Mouse (Mus musculus) heart, embryonic 14.5 days (tissue): ENCODE measurements around the gene Daxx. TPM values are rescaled to one million over a fixed set of nuclear protein-coding genes. Genes with fewer than 3 reads are reported as not detected.
"Not testable (repeated sequence)": the region's sequence is repeated elsewhere in the genome, so short reads cannot be mapped to it uniquely, and the experiment has no call there.

ENCODE experiments used
- ATAC-seq: fragments of 200-750 bp; cut with Nextera tagmentation; 2 replicates; pipeline ENCODE4 v1.8.0; 2017; ENCODE audit warnings: low read depth, moderate TSS enrichment; ENCODE audit not compliant: insufficient number of reproducible peaks, insufficient read depth, low FRiP score
- H3K27ac ChIP-seq, 2 experiments: fragments of 200-500 bp in 1 of 2; fragments of 300-500 bp in 1 of 2; sonication (generic) in 1 of 2; replicated peaks in 1 of 2; 2 replicates each; pipeline ENCODE4 v1.5.1; 2012 to 2014; ENCODE audit warnings: low read depth in 2 of 2, low read length in 2 of 2, control low read depth in 1 of 2, mild to moderate bottlenecking in 1 of 2, mixed read lengths in 1 of 2; ENCODE audit not compliant: control insufficient read depth in 1 of 2, insufficient read depth in 1 of 2
- H3K27me3 ChIP-seq: fragments of 300-500 bp; sonication (generic); 2 replicates; pipeline ENCODE4 v1.6.1; 2014; ENCODE audit warnings: mild to moderate bottlenecking, low read length, control low read depth; ENCODE audit not compliant: control insufficient read depth, insufficient read depth
- H3K36me3 ChIP-seq: fragments of 300-500 bp; sonication (generic); 2 replicates; pipeline ENCODE4 v1.6.1; 2014; ENCODE audit warnings: mild to moderate bottlenecking, control low read depth, low read length, mixed read lengths; ENCODE audit not compliant: control insufficient read depth, insufficient read depth
- H3K4me1 ChIP-seq, 2 experiments: fragments of 200-500 bp in 1 of 2; fragments of 300-500 bp in 1 of 2; sonication (generic) in 1 of 2; 2 replicates each; pipeline ENCODE4 v1.6.1; 2012 to 2014; ENCODE audit warnings: low read length in 2 of 2, control low read depth in 1 of 2, mixed read lengths in 1 of 2; ENCODE audit not compliant: control insufficient read depth in 2 of 2, insufficient read depth in 2 of 2
- H3K4me2 ChIP-seq: fragments of 300-500 bp; sonication (generic); 2 replicates; pipeline ENCODE4 v1.6.1; 2014; ENCODE audit warnings: mild to moderate bottlenecking, low read length
- H3K4me3 ChIP-seq, 2 experiments: fragments of 200-500 bp in 1 of 2; fragments of 300-500 bp in 1 of 2; sonication (generic) in 1 of 2; 2 replicates each; pipeline ENCODE4 v1.5.1; 2012 to 2014; ENCODE audit warnings: low read length in 2 of 2, mild to moderate bottlenecking in 2 of 2, control low read depth in 1 of 2, low read depth in 1 of 2, moderate library complexity in 1 of 2; ENCODE audit not compliant: control insufficient read depth in 1 of 2, insufficient read depth in 1 of 2
- H3K9ac ChIP-seq: fragments of 300-500 bp; sonication (generic); 2 replicates; pipeline ENCODE4 v1.6.1; 2014; ENCODE audit warnings: mild to moderate bottlenecking, low read length
- H3K9me3 ChIP-seq: fragments of 300-500 bp; sonication (generic); 2 replicates; pipeline ENCODE4 v1.6.1; 2016; ENCODE audit warnings: low read length, control low read depth; ENCODE audit not compliant: control insufficient read depth
- WGBS: fragments of 180-500 bp; shearing (Covaris S2); extraction: QIAGEN DNeasy Blood & Tissue Kit; methylation state at CpG from one replicate; pipeline ENCODE4 v1.1.7; 2014; 5-methylcytosine and 5-hydroxymethylcytosine counted together
- polyA plus RNA-seq: library from polyadenylated mRNA; unstranded; fragments of >200 nt; fragmentation: Nextera tagmentation; extraction: Ambion mirVana; gene quantifications from 2 replicates; pipeline ENCODE4 v1.2.1, GENCODE M21; 2014

Daxx gene
- polyA plus RNA-seq, 1 experiment from 2014 or later = 27.2 TPM

DNA sequence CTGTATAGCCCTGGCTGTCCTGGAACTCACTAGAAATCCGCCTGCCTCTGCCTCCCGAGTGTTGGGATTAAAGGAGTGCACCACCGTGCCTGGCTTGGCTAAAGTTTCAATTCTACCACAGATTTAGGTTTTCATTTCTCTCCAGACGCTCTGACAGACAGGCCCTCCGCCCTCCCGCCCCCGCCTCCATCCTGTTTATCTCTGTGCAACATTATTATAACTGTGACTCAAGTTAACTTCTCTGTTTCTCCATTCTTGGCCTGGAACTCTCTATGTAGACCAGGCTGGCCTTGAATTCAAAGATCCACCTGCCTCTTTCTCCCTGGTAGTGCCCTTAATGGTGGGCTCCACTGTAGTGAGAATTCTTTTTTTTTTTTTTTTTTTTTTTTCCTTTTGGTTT, 6.7 kb upstream of the Daxx start:
- H3K27me3 ChIP-seq = no peaks in the 10 kb centered on the region
- ATAC-seq = no peak
- no peak overlapping the region for H3K9ac ChIP-seq
- no peak overlapping the region for H3K4me2 ChIP-seq
- no peaks in the 10 kb centered on the region; a peak in 1 of 4 replicates for H3K4me1 ChIP-seq
- no peak overlapping the region for H3K4me3 ChIP-seq
- no peaks in the 10 kb centered on the region for H3K36me3 ChIP-seq
- no peaks in the 10 kb centered on the region for H3K9me3 ChIP-seq
- H3K27ac ChIP-seq = no peak overlapping the region
- WGBS = 83% methylated on average over 7 of the region's 7 CpGs

DNA sequence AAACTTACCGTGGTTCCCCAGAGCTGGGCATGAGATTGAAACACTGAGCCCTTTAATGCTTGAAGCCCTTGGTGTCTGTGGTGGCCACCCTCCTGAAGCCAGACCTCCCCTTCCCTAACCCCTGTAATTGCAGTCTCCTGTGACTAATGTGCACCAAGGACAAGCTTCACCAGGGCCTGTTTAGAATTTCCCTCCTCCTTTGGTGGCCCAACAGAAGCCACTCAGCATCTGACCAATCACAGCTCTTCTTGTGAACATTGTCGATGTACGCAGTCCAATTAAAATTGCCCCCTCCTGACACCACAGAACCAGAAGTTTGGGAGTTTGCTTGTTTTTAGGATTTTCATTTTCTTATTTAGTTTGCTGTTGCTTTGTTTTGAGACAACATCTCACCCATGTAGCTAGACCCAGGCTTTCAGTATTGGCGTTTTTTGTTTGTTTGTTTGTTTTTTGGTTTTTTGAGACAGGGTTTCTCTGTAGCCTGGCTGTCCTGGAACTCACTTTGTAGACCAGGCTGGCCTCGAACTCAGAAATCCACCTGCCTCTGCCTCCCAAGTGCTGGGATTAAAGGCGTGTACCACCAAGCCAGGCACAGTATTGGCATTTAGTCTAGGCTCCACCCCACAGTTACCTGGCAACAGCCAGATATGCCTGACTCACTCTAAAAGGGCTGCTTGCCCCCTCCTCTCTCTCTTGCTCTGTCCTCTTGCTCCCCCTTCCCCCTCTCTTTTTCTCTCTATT, 5.1 kb upstream of the Daxx start:
- not testable (repeated sequence) for H3K4me1 ChIP-seq, H3K4me2 ChIP-seq, H3K9me3 ChIP-seq, H3K27ac ChIP-seq, H3K27me3 ChIP-seq, H3K36me3 ChIP-seq, ATAC-seq, H3K9ac ChIP-seq, H3K4me3 ChIP-seq
- WGBS = 72% methylated on average over 6 of the region's 6 CpGs

DNA sequence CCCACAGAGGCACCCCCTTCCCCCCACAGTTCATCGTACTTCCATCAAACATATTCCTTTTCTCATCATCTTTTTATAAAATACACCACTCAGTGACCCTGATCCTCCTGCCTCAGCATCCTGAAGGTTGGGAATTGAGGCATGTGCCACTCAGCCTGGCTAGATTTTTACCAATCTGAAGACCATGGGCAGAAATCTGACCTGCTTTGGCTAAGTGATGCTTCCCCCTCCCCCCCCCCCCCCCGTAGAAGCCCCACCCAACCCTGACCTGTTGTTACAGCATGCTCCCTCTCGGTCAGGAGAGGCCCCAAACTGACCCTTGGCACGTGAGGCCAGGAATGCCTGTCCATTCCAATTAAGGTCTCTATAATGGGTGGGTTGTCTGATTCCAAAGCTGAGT, 4.4 kb upstream of the Daxx start, which contains the start of gene Platr17:
Gene Platr17 (plus strand): TSS at position 301 of the 400 bp plus-strand sequence.
- 39% methylated on average over 4 of the region's 4 CpGs for WGBS
- ATAC-seq, H3K9me3 ChIP-seq: not testable (repeated sequence)

DNA sequence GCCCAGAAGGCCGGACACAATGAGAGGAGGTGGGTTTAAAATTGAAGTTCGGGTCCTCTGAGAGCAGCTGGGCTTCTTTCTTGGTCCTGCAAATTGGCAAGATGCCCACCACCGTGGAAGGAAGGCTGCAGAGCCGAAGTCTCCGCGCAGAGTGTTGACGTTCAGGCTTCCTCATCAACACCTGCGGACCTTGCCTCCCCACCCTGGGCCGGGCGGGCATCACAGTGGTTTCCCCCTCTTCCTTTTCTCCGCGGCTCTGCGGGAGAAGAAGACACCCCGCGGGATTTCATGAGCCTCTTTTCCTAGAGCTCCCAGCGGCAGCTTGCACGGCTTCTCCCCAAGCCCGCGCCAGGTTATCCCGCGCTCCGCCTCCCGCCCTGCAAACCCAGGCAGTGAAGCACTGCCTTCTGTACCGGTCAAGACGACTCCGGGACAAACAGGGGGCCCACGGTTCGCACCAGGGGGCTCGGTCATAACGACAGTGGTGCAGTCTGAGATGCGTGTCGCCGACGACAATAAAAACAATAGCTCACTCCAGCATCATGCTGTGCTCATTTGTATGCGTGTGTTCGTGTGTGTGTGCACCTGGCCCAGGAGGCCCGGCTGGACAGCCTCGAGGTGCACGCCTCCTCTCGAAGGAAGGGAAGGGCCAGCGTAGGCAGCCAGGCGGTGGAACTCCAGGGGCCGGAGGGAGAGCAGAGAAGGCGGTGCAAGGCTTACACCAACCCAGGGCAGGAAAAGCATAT, 710 bp upstream of the Daxx start:
- WGBS = under 1% methylated on average over 43 of the region's 44 CpGs

More for the DNA sequence above, 4.4 kb upstream of the Daxx start, which contains the start of gene Platr17:
- not testable (repeated sequence) for H3K27ac ChIP-seq, H3K4me1 ChIP-seq, H3K9ac ChIP-seq, H3K4me2 ChIP-seq, H3K4me3 ChIP-seq, H3K36me3 ChIP-seq, H3K27me3 ChIP-seq

DNA sequence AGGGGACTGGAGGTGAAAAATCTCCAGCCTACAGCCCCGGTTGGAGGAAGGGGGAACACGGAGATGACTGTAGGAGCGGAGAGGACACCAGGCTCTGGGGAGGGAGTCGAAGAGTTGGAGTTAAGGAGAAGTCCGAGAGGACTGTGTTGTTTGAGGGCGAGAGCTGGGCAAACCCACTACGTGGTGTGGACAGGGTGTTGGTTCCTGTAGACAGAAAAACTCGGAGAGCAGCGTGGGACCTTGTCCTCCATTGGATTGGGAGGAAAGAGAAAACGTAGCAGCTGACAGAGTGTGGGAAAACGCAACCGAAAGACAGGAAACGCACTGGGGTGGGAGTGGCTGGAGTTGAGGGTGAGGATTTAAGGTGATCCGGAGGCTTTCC, 646 bp downstream of the Daxx start:
- ATAC-seq = peak; percentile 0; the same call in 1 of the 2 replicates
- Histone ChIP-seq H3K4me1 (peaks cover 5 to 15% of the 10 kb centered on the region in 2 experiments; a peak in 2 of 4 replicates), H3K27me3 (no peaks in the 10 kb centered on the region), H3K4me2 (peak overlapping the region; percentile 93), H3K36me3 (peaks cover 43% of the 10 kb centered on the region), H3K27ac (peak overlapping the region; percentile 43 to 92), H3K9me3 (no peaks in the 10 kb centered on the region), H3K4me3 (peak overlapping the region; percentile 59 to 85), H3K9ac (peak overlapping the region; percentile 93)
- WGBS = under 1% methylated on average over 14 of the region's 14 CpGs

More for the DNA sequence above, 710 bp upstream of the Daxx start:
- Histone ChIP-seq H3K4me2 (peak overlapping the region; percentile 93), H3K27ac (peak overlapping the region; percentile 34 to 92), H3K4me1 (peaks cover 5 to 13% of the 10 kb centered on the region in 2 experiments; a peak in 2 of 4 replicates), H3K27me3 (no peaks in the 10 kb centered on the region), H3K9me3 (no peaks in the 10 kb centered on the region), H3K4me3 (peak overlapping the region; percentile 55 to 85), H3K9ac (peak overlapping the region; percentile 71), H3K36me3 (peaks cover 29% of the 10 kb centered on the region)
- peak; percentile 48; the same call in 1 of the 2 replicates for ATAC-seq

DNA sequence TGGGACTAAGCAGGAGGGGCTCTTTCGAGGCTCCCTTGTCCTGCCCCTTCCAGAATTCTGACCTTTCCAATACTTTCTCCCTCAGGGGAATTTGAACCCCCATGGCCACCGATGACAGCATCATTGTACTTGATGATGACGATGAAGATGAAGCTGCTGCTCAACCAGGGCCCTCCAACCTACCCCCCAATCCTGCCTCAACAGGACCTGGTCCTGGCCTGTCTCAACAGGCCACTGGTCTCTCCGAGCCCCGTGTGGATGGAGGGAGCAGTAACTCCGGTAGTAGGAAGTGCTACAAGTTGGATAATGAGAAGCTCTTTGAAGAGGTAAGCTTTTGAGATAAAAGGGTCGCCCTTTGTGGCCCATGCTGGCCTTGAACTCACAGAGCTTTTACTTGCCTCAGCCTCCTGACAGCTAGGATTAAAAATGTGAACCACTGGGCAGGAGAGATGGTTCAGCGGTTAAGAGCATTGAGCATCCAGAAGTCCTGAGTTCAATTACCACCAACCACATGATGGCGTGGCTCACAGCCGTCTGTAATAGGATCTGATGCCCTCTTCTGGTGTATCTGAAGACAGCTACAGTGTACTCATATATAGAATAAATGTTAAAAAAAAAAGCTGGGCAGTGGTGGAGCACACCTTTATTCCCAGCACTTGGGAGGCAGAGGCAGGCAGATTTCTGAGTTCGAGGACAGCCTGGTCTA, 1.3 kb downstream of the Daxx start:
- no peaks in the 10 kb centered on the region for H3K27me3 ChIP-seq
- peak overlapping the region; percentile 93 for H3K4me2 ChIP-seq
- peak overlapping the region; percentile 59 to 85 for H3K4me3 ChIP-seq
- H3K4me1 ChIP-seq = peaks cover 7 to 19% of the 10 kb centered on the region in 2 experiments; a peak in 2 of 4 replicates
- H3K9ac ChIP-seq = peak overlapping the region; percentile 93
- no peak for ATAC-seq
- no peaks in the 10 kb centered on the region for H3K9me3 ChIP-seq
- 49% methylated on average over 11 of the region's 11 CpGs for WGBS
- peaks cover 47% of the 10 kb centered on the region for H3K36me3 ChIP-seq
- H3K27ac ChIP-seq = peak overlapping the region in 1 of 2 experiments; percentile 92; a peak in 1 of 4 replicates

DNA sequence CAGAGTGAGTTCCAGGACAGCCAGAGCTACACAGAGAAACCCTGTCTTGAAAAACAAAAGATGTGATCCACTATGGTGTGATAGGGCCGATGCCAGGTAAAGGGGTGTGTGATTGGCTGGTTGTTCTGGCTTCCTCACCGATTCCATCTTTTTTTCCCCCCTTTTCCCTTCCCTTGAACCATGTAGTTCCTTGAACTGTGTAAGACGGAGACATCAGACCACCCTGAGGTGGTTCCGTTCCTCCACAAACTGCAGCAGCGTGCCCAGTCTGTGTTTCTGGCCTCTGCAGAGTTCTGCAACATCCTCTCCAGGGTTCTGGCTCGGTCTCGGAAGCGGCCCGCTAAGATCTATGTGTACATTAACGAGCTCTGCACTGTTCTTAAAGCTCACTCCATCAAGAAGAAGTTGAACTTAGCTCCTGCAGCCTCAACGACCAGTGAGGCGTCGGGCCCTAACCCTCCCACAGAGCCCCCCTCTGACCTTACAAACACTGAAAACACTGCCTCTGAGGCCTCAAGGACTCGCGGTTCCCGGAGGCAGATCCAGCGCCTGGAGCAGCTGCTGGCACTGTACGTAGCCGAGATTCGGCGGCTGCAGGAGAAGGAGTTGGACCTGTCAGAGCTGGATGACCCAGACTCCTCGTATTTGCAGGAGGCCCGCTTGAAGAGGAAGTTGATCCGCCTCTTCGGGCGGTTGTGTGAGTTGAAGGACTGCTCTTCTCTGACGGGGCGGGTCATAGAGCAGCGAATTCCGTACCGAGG, 2.0 kb downstream of the Daxx start:
- no peak overlapping the region for H3K27ac ChIP-seq
- ATAC-seq = no peak
- peaks cover 47% of the 10 kb centered on the region for H3K36me3 ChIP-seq
- H3K4me2 ChIP-seq = no peak overlapping the region
- no peak overlapping the region for H3K9ac ChIP-seq
- H3K4me3 ChIP-seq = no peak overlapping the region
- H3K4me1 ChIP-seq = peaks cover 7 to 19% of the 10 kb centered on the region in 2 experiments; a peak in 2 of 4 replicates
- no peaks in the 10 kb centered on the region for H3K9me3 ChIP-seq
- WGBS = 89% methylated on average over 31 of the region's 31 CpGs
- H3K27me3 ChIP-seq = no peaks in the 10 kb centered on the region
